Mouse (Mus musculus) megakaryocyte, embryonic 14.5 days (primary cell): Measurements from ENCODE around the gene Trio.

Experiments used
- FLI1 ChIP-seq: IDR thresholded peaks from 2 replicates; pipeline ENCODE4 v1.6.1; 2012; ENCODE audit warnings: low read length, inconsistent platforms, mixed read lengths
- GATA1 ChIP-seq: IDR thresholded peaks from 3 replicates; pipeline ENCODE4 v1.6.1; 2012; ENCODE audit warnings: mixed read lengths, low read length, inconsistent platforms, borderline replicate concordance

DNA sequence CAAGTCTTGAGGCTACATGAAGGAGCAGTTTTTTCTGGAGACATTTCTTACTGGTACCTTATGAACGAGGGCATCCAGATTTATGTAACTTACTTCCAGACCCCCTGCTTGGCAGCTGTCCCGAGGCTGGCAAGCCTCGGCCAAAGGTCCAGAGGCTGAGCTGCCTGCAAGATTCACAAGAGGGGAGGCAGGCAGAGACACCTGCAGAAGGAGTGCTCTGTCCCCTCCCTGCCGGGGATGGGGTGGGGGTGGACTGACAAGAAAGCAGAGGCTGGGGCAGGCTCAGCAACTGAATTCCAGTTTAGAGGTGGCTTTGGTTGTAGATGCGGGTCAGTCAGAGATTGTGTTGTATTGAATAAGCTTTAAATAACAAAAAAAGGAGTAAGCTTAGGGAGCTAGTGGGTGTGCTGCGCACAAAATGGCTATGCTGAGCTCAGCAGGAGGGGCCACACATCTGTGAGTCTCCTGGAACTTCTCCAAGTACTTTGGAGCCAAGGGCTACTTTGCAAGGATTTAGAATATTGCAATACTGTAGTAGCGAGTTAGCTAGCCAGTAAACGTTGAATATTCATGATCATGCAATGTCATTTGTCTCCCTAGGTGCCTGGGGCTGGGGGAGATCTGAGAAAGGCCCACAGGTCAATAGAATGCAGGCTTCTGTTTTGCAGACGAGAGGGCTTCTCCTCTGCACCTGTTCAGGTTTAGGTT is 15.7 kb upstream of the Trio start:
- TF ChIP-seq FLI1 (no peak), GATA1 (no peak)
